Mouse (Mus musculus) liver, postnatal 0 days (tissue): ENCODE measurements around the gene Pcbp4. TPM values are rescaled to one million over a fixed set of nuclear protein-coding genes. Genes with fewer than 3 reads are reported as not detected.

Experiments
- ATAC-seq: fragments of 200-750 bp; cut with Nextera tagmentation; 2 replicates; pipeline ENCODE4 v1.8.0; 2017; ENCODE audit warnings: mild to moderate bottlenecking, moderate library complexity
- DNase-seq: peaks from one replicate; pipeline ENCODE4 v3.0.0-alpha.2; 2016
- H3K27ac ChIP-seq: fragments of 300-500 bp; sonication (generic); 2 replicates; pipeline ENCODE4 v1.5.1; 2014; ENCODE audit warnings: antibody characterized with exemption, moderate library complexity, mild to moderate bottlenecking, low read depth
- H3K27me3 ChIP-seq: fragments of 300-500 bp; sonication (generic); 2 replicates; pipeline ENCODE4 v1.6.1; 2014; ENCODE audit warnings: low read length, control low read depth, mixed read lengths; ENCODE audit not compliant: insufficient read depth
- H3K36me3 ChIP-seq: fragments of 300-500 bp; sonication (generic); replicated peaks from 2 replicates; pipeline ENCODE4 v1.6.1; 2014; ENCODE audit warnings: mild to moderate bottlenecking, control low read depth, low read length, moderate library complexity, mixed read lengths; ENCODE audit not compliant: insufficient read depth
- H3K4me1 ChIP-seq: fragments of 300-500 bp; sonication (generic); 2 replicates; pipeline ENCODE4 v1.6.1; 2014; ENCODE audit warnings: antibody characterized with exemption, mild to moderate bottlenecking, control low read depth; ENCODE audit not compliant: insufficient read depth
- H3K4me2 ChIP-seq: fragments of 300-500 bp; sonication (generic); 2 replicates; pipeline ENCODE4 v1.6.1; 2014; ENCODE audit warnings: low read depth, mild to moderate bottlenecking, low read length, moderate library complexity, mixed read lengths
- H3K4me3 ChIP-seq: fragments of 300-500 bp; sonication (generic); 2 replicates; pipeline ENCODE4 v1.5.1; 2014; ENCODE audit warnings: low read depth, low read length
- H3K9ac ChIP-seq: fragments of 300-500 bp; sonication (generic); replicated peaks from 2 replicates; pipeline ENCODE4 v1.6.1; 2014; ENCODE audit warnings: mild to moderate bottlenecking, moderate library complexity
- H3K9me3 ChIP-seq: fragments of 300-500 bp; sonication (generic); 2 replicates; pipeline ENCODE4 v1.6.1; 2016; ENCODE audit warnings: mild to moderate bottlenecking, control low read depth, low read length, mixed read lengths
- CTCF ChIP-seq: sonication (generic); IDR thresholded peaks from 2 replicates; pipeline ENCODE4 v1.5.1; 2016; ENCODE audit warnings: antibody characterized with exemption, low read depth
- EP300 ChIP-seq: IDR thresholded peaks from 2 replicates; pipeline ENCODE4 v1.6.1; 2016; ENCODE audit warnings: antibody characterized with exemption, low read depth, mild to moderate bottlenecking
- WGBS: fragments of 180-500 bp; shearing (Covaris S2); extraction: QIAGEN DNeasy Blood & Tissue Kit; methylation state at CpG from one replicate; pipeline ENCODE4 v1.1.7; 2014; ENCODE audit not compliant: insufficient replicate concordance; 5-methylcytosine and 5-hydroxymethylcytosine counted together
- polyA plus RNA-seq: library from polyadenylated mRNA; unstranded; fragments of >200 nt; fragmentation: Nextera tagmentation; extraction: Ambion mirVana; gene quantifications from 2 replicates; pipeline ENCODE4 v1.2.1, GENCODE M21; 2015

The Pcbp4 gene
- polyA plus RNA-seq, 1 experiment from 2014 or later = 4.9 TPM

- ATAC-seq (no peak), DNase-seq (no peak)
- 92% methylated on average over 6 of the region's 6 CpGs for WGBS
- H3K4me3 ChIP-seq = no peak within 1 kb of the TSS
- H3K27ac ChIP-seq = no peak within 1 kb of the TSS
- H3K4me2 ChIP-seq = no peak within 1 kb of the TSS
- no peaks in the 10 kb centered on the region for H3K36me3 ChIP-seq
- TF ChIP-seq CTCF (no peak), EP300 (no peak)
- no peaks in the 10 kb centered on the region for H3K9me3 ChIP-seq
- H3K9ac ChIP-seq = no peak within 1 kb of the TSS
- no peaks in the 10 kb centered on the region for H3K27me3 ChIP-seq
- H3K4me1 ChIP-seq = no peaks in the 10 kb centered on the region
Observed at GRCm38 (mm10) chr9:106499667-106500066, 46.6 kb downstream of the Pcbp4 start, which contains the start of gene Iqcf1. Gene Iqcf1 (plus strand): TSS chr9:106499967.

DNA sequence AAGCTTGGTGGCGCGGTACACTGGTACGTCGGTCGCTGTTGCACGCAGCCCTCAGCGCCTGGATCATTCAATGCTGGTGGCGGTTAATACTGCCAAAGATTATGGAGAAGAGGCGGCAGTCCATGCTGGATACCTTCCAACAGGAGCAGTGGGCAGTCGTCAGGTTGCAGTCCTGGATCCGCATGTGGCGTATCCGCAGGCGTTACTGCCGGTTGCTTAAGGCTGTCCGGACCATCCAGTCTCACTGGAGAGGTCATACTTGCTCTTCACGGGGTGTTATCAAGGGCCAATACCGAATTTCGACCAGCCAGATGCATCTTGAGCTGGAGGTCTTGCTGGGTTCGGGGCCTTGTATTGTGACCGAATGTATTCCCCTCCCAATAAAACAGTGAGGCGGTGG, 48.8 kb downstream of the Pcbp4 start:
- Histone ChIP-seq H3K9me3 (no peaks in the 10 kb centered on the region), H3K4me2 (no peak overlapping the region), H3K36me3 (no peaks in the 10 kb centered on the region), H3K9ac (no peak overlapping the region), H3K4me3 (no peak overlapping the region), H3K27me3 (no peaks in the 10 kb centered on the region), H3K27ac (no peak overlapping the region), H3K4me1 (no peaks in the 10 kb centered on the region)
- no peak for ATAC-seq
- 81% methylated on average over 22 of the region's 22 CpGs for WGBS
- no peak for DNase-seq
- TF ChIP-seq EP300 (no peak), CTCF (no peak)

- DNase-seq (no peak), ATAC-seq (no peak)
- 75% methylated on average over 6 of the region's 6 CpGs for WGBS
- TF ChIP-seq EP300 = no peak
- TF ChIP-seq CTCF = no peak
- Histone ChIP-seq H3K27ac (no peak overlapping the region), H3K9ac (no peak overlapping the region), H3K4me3 (no peak overlapping the region), H3K36me3 (no peaks in the 10 kb centered on the region), H3K27me3 (no peaks in the 10 kb centered on the region), H3K9me3 (no peaks in the 10 kb centered on the region), H3K4me2 (no peak overlapping the region), H3K4me1 (no peaks in the 10 kb centered on the region)
Observed at GRCm38 (mm10) chr9:106504246-106504645, 51.2 kb downstream of the Pcbp4 start.

DNA sequence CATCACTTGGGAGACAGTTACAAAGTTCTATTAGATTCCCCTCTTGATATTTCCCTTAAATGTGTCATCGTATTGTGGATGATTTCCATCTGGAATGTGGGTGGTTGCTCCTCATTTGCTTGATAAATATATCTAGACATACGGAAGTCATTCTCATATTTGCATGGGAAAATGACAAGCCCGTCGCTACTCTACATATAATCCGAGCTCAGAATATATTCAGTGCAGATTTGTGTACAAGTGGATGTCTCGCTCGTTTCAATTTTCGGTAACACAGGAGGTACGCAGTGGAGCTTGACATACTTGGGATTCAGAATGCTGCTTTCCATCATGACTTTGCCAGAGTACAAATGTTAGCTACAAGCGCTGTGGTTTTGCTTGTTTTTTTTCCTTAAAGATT, 56.3 kb downstream of the Pcbp4 start:
- Histone ChIP-seq H3K9ac (no peak overlapping the region), H3K4me2 (no peak overlapping the region), H3K27me3 (no peaks in the 10 kb centered on the region), H3K9me3 (no peaks in the 10 kb centered on the region), H3K4me3 (no peak overlapping the region), H3K36me3 (no peaks in the 10 kb centered on the region), H3K27ac (no peak overlapping the region), H3K4me1 (no peaks in the 10 kb centered on the region)
- DNase-seq (no peak), ATAC-seq (no peak)
- WGBS = 84% methylated on average over 10 of the region's 10 CpGs
- no peak for TF ChIP-seq EP300
- TF ChIP-seq CTCF = no peak

- TF ChIP-seq CTCF (no peak), EP300 (no peak)
Observed at GRCm38 (mm10) chr9:106512729-106513450, 59.8 kb downstream of the Pcbp4 start.

DNA sequence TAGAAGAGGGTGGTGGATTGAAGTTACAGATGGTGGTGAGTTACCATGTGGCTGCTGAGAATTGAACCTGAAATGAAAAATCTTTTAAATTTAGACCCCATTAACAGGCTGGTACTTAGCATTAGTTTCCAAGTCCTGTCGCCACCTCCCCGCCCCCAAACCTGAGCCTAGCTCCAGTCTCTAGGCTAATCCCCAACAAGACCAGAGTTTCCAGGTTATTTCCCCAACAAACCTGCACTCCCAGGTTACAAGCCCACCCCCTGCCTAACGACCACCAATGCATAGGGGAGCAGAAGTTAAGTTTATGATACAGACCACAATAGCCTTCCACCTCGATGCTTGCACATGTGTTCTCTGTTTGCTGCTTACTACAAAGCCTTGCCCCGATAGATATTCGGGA, 60.5 kb downstream of the Pcbp4 start:
- H3K4me2 ChIP-seq = no peak overlapping the region
- WGBS = 69% methylated on average over 6 of the region's 6 CpGs
- H3K4me1 ChIP-seq = no peaks in the 10 kb centered on the region
- H3K9ac ChIP-seq = no peak overlapping the region
- no peaks in the 10 kb centered on the region for H3K36me3 ChIP-seq
- H3K27me3 ChIP-seq = no peaks in the 10 kb centered on the region
- no peak overlapping the region for H3K27ac ChIP-seq
- no peaks in the 10 kb centered on the region for H3K9me3 ChIP-seq
- H3K4me3 ChIP-seq = no peak overlapping the region
- DNase-seq (no peak), ATAC-seq (no peak)
- no peak for TF ChIP-seq EP300
- TF ChIP-seq CTCF = no peak

More at GRCm38 (mm10) chr9:106512729-106513450, 59.8 kb downstream of the Pcbp4 start:
- no peaks in the 10 kb centered on the region for H3K27me3 ChIP-seq
- H3K9ac ChIP-seq = no peak overlapping the region
- no peak overlapping the region for H3K27ac ChIP-seq
- H3K9me3 ChIP-seq = no peaks in the 10 kb centered on the region
- H3K36me3 ChIP-seq = no peaks in the 10 kb centered on the region
- H3K4me1 ChIP-seq = no peaks in the 10 kb centered on the region
- 47% methylated on average over 13 of the region's 13 CpGs for WGBS
- H3K4me3 ChIP-seq = no peak overlapping the region
- no peak for DNase-seq
- ATAC-seq = no peak
- no peak overlapping the region for H3K4me2 ChIP-seq

Other genes starting within 250 kb of the Pcbp4 start
- 0.07 and 0.16 TPM in 2 replicates for gene Tlr9, start 230.7 kb upstream of the Pcbp4 start, polyA plus RNA-seq
- 131 and 146 TPM in 2 replicates for gene Alas1, start 204.6 kb upstream of the Pcbp4 start, polyA plus RNA-seq
- 13.0 and 14.5 TPM in 2 replicates for gene Poc1a, start 172.2 kb upstream of the Pcbp4 start, polyA plus RNA-seq
- 3.4 TPM in 2 replicates for gene Dusp7, start 84.7 kb upstream of the Pcbp4 start, polyA plus RNA-seq
- gene Rpl29, start 23.8 kb upstream of the Pcbp4 start, polyA plus RNA-seq = 483 and 486 TPM in 2 replicates
- gene Acy1, start 15.0 kb upstream of the Pcbp4 start, polyA plus RNA-seq = 30.4 and 38.7 TPM in 2 replicates
- 41.4 and 47.9 TPM in 2 replicates for gene Abhd14b, start 5.8 kb upstream of the Pcbp4 start, polyA plus RNA-seq
- 15.8 and 16.2 TPM in 2 replicates for gene Abhd14a, start 5.6 kb upstream of the Pcbp4 start, polyA plus RNA-seq
- gene Gpr62, start 12.6 kb downstream of the Pcbp4 start, polyA plus RNA-seq = not detected in 2 replicates
- 12.3 and 14.5 TPM in 2 replicates for gene Rrp9, start 22.7 kb downstream of the Pcbp4 start, polyA plus RNA-seq
- 1.6 and 1.9 TPM in 2 replicates for gene Parp3, start 23.7 kb downstream of the Pcbp4 start, polyA plus RNA-seq
- not detected in 2 replicates for gene Iqcf1, start 46.7 kb downstream of the Pcbp4 start, polyA plus RNA-seq
- gene Iqcf5, start 61.3 kb downstream of the Pcbp4 start, polyA plus RNA-seq = not detected in 2 replicates
- not detected in 2 replicates for gene Iqcf3, start 108.3 kb downstream of the Pcbp4 start, polyA plus RNA-seq
- gene Iqcf4, start 117.7 kb downstream of the Pcbp4 start, polyA plus RNA-seq = not detected in 2 replicates
- not detected in 2 replicates for gene Iqcf6, start 173.3 kb downstream of the Pcbp4 start, polyA plus RNA-seq
- not detected in 2 replicates for gene Grm2, start 202.8 kb downstream of the Pcbp4 start, polyA plus RNA-seq
- gene Tex264, start 232.6 kb downstream of the Pcbp4 start, polyA plus RNA-seq = 25.6 and 33.1 TPM in 2 replicates